Mouse (Mus musculus) lung, postnatal 4 days (tissue): ENCODE results near the gene Vps11.
"Not testable (repeated sequence)": the region's sequence is repeated elsewhere in the genome, so short reads cannot be mapped to it uniquely, and the experiment has no call there.

Experiments
- DNase-seq, 2 experiments: peaks; one replicate each; pipeline ENCODE4 v3.0.0; 2021

Gene Vps11

DNA sequence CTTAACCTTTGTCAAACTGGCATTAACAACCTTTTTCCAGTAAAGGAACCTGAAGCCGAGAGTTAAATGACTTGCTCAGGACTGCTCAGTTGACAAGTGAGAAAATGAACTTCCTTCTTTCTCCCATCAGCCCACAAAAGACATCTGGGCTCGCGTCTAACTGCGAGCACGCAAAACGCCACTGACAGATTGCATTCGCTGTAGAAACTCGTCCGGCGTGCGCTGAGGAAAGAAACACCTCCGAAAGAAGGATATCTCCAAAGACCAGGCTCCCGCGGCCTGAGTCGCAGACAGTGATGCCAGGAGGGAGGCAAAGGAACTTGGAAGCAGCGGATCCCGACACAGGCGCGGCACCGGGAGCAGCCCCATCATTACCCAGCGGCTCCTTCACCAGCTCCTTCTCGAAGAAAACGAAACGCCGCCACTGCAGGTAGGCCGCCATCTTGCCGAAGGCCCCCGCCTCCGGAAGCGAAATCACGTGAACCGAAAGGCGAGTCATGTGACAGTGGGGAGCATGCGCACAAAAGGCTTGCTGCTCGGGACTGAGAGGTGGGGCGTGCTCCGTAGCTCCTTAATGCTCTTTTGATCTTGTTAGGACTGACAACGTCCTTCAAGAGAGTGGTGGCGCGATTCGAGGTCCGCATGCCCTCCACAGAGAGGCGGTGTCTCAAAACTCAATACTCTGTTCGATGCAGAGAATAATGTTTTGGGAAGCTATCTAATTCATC, at the start of gene Vps11:
Vps11 (minus strand) TSS at position 481 of the 728 bp plus-strand sequence.
- DNase-seq: peak; percentile 97

DNA sequence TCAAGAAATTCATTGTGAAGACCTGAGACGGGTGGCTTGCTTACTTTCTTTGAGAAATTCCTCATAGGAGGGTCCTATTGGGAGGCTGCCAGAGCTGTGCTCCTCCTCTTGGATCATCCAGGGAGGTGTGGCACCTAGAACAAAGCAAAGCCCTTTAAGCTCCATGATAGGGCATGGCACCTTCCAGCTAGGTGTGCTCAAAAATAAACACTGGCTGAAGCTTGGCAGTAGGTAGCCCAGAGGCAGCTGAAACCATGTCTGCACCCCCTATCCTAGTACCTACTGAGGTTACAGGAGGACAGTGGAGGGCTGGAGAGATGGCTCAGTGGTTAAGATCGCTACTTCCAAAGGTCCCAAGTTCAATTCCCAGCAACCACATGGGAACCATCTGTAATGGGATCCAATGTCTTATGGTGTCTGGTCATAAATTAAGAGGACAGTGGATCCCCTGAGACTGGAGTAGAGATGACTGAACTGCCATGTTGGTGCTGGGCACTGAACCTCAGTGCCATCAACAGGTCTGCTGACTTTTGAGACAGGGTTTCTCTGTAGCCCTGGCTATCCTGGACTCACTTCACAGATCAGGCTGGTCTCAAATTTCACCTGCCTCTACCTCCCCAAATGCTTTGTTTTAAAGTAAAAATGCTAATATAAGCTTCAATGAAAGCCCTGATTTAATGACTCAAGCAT, 49.3 kb upstream of the Vps11 start:
- DNase-seq: no peak

DNA sequence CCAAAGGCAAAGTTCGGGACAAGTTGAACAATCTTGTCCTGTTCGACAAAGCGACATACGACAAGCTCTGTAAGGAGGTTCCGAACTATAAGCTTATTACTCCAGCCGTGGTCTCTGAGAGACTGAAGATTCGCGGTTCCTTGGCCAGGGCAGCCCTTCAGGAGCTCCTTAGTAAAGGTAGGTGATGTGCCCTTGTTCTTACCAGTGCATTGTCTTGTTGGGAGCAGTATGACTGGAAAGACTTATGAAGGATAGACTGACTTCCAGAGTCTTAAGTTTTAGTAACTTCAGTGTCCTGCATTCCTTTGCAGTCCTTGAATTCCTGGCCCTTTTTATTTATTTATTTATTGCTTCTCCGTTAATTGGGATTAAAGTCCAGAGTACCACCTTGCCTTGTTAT, 47.2 kb upstream of the Vps11 start:
- DNase-seq: not testable (repeated sequence)

DNA sequence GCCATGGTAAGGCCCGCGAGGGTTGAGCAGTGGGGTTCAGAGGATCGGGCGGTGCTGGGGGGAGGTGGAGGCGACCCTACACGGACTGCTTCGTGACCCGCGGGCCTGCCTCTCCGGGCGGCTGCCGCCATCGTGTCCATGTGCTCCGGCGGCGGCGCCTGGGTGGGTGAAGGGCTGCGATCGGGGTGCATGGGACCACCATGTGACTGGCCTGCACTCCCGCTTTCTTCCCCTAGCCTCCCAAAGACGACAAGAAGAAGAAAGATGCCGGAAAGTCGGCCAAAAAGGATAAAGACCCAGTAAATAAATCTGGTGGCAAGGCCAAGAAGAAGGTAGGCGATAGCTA, 46.3 kb upstream of the Vps11 start:
- DNase-seq: no peak

DNA sequence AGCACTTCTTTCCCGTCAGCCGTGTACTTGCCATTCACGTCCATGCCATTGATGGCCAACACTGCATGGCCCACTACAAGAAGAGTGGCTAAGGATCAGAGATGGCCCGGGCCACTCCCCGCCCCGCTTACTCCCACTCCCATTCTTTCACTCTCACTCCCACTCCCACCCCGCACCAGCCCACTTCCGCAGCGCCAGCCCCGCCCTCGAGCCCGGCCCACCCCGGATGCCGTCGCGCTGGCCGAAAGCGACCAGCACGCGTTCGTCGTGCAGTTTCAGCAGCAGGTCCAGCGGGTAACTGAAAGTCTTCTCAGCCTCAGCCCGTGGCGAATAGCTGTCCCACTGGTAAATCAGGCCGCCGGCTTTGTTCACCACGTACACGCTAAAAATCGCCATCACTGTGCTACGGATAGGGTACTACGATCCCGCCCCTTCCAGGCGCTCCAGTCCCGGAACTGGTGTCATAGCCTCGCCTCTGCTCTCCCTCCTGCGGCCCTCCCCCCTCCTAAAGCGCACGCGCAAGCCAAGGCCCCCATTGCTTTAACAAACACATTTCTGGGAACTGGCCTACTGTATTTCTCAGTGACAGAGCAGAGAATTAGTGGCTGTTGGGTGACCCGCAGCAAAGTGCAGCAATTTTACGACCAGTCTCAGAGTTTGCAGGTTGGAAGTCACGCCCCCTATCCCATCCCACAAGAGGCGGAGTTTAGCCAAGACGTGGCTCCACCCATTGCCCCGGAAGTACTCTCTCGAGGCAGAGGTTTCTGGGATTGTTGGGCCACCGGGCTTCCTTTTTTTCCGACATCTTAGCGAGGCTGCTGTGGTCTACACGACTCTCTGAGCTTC, 45.7 kb upstream of the Vps11 start, which contains the start of the genes Rps25 and Trappc4:
Rps25 (plus strand) TSS at position 234 of the 846 bp plus-strand sequence.
Trappc4 (minus strand) TSS at position 695 of the 846 bp plus-strand sequence.
- DNase-seq: peak; percentile 93 to 94

DNA sequence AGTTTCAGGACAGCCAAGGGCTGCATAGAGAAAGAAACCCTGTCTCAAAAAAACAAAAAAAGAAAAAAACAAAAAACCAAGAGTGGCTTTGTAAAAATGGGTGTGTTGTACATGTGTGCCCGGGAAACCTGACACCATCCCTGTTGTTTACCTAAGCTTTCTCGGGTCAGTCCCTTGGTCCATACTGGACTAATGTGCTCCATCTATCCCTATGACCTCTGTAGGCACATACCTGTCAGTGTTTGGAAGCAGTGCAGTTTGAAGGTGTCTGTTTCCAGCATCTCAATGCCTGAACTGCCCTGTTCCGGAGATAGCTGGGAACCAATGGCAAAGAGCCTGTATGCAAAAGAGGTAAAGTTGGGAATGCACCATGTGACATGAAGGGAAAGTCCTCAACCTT, 43.5 kb upstream of the Vps11 start:
- DNase-seq: no peak

DNA sequence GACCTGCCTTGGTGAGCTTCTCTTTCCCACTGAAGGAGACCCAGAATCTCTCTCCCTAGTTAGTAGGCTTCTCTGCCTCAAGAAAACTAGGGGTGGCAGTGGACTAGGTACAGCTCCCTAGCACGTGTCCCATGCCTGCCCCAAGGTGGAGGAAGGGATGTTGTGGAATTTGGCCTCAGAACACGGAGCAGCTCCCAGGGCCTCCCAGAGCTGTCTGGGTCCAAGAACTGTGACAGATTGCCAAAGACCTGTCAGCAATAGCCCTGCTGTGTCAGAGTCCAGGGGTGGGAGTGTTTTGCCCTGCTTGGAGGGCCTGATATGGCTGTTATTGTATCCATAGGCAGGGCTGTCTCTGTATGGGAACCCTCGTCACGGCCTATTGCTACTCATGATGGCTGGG, 39.6 kb upstream of the Vps11 start:
- no peak for DNase-seq

DNA sequence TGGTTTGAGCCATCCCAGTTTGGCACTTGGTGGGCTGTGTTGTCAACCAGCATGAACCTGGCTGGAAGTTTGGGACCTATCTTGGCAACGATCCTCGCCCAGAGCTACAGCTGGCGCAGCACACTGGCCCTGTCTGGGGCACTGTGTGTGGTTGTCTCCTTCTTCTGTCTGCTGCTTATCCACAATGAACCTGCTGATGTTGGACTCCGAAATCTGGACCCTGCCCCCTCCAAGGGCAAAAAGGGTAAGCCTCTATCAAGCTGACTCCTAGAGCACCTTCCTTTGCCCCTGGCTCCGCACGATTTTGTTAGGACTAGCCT, 38.3 kb upstream of the Vps11 start:
- DNase-seq: no peak

DNA sequence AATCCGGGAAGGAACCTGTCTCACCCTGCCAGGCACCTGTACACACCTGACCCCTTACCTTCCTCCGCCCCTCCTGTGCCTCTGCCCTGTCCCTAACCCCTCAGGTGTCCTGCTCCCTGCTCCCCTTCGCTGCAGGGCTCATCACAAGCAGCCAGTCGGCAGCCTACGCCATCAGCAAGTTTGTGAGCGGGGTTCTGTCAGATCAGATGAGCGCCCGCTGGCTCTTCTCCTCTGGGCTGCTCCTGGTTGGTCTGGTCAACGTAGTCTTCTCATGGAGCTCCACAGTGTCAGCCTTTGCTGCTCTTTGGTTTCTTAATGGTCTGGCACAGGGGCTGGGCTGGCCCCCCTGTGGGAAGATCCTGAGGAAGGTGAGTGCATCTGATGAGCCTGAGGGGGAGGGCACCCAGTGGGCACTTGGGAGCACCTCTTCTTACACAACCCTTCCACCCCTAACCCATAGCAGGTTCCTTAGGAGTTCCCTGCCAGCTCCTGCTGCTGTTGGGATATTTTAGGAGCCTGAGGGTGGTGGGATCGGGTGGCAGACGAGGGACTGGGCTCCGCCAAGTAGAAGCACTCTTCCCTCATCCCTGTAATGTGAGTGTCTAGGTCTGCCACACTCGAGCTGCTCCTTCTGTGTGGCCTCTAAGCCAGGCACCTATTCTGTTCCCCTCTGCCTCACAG, 37.8 kb upstream of the Vps11 start:
- DNase-seq: no peak

DNA sequence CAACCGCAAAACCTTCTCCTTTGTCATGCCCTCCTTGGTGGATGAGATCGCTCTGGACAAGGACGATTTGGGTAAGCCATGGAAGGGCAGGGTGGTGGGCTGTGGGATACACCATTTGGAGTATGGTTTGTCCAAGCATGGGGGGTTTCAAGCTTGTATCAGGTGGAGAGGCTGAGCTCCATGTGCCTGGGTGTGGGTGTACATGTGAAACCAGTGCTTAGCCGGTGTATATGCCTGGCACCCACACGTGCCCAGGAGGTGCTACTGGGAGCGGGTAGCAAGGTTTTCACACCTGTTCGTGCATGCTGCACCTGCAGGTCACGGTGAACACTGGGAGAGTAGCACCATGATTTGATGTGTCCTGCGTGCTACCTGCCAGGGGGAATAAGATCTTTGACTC, 37.1 kb upstream of the Vps11 start:
- DNase-seq: no peak

DNA sequence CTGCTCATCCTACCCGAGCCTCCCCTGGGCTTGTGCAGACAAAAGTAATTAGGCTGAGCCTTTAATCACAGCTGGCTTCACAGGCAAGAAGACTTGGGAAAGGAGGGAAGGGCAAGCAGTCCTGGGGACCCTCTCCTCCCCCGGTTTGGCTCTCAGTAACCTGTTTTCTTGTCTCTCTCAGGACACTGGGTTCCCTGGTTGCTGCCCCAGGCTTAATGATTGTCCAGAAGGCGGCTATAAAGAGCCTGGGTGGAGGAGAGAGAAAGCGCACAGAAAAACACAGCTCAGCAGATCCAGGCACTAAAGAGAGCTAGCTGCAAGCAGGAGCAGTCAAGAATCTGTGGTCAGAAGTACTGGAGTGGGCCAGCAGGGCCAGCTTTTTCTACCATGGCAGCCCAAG, 36.6 kb upstream of the Vps11 start:
- DNase-seq: no peak

DNA sequence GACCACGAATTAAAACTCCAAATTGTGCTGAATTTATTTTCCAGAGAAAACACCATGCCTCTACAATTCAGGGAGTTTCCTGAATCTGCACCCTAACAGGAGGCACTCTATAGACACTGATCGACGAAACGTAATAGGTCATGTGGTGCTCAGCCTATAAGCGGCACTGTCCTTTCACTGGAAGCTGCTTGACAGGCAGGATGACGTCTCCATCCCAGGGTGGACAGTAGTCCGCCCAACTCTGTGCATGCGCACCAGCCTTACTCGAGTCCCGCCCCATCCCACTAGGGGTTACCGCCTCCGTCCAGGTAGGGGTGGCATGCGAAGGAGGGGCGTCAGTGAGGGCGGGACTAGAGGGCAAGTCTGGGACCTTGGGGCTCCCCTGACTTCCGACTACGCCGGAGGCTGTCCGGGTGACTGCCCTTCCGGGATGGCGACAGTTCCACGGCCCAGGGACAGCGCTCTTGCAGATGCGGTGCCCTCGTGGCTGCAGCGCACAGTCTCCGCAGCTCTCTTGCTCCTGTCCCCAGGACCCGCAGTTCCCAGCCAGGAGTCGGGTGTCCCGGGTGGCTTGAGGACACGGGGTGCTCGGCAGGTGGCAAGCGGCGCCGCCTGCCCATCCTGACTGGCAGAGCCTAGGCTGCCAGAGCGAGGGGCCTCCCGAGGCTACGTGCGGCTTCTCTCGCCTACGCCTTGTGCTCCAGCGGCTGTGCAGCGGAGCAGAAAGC, 35.4 kb upstream of the Vps11 start, which contains the start of gene Slc37a4:
Slc37a4 (plus strand) TSS at position 169 of the 728 bp plus-strand sequence.
- peak; percentile 97 to 98 for DNase-seq

DNA sequence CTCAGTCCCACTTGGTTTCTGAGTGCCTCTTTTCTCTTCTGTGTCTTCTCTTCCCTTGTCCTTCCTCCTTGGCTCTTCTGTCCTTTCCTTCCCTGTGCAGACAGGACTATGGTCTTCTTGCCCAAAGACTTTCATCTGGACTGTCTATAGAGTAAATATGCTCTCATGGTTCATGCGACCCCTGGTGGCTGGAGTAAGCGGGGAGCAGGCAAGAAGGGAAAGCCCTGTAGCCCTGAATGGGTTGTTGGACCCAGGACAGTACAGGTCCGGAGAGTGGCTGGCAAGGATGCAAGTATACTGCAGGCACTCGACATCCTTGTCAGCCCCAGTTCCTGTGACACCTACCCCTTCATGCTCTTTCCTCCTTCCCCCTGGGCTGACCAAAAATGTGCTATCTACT, 30.0 kb upstream of the Vps11 start:
- peak; percentile 60 to 81 for DNase-seq

DNA sequence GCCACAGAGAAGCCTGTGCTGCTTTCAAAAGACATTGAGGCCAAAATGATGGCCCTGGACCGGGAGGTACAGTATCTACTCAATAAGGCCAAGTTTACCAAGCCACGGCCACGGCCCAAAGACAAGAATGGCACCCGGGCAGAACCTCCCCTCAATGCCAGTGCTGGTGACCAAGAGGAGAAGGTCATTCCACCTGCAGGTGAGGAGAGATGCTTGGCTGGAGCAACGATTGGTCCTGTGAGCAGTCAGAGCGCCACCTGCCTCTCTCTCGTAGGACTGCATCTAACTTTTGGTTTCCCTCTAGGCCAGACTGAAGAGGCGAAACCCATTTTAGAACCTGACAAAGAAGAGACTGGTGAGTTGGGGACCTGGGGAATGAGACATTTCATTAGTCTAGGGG, 27.8 kb upstream of the Vps11 start:
- DNase-seq: peak; percentile 32 to 64

DNA sequence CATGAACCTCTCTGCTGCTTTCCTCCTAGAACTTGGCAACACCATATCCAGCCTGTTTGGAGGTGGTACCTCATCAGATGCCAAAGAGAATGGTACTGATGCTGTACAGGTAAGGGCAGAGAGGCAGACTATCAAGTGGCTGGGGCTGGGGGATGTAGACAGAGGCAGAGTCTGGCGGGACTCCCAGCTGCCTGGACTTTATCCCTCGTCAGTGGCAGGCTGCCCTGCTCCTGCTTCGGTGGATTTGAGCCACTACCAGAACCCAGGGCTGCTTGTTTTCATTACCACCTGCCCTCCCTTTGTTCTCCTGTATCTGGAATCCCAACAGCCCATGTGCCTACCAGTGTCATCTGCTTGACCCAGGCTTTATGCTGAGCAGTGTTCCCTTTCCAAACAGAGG, 25.8 kb upstream of the Vps11 start:
- DNase-seq: no peak

DNA sequence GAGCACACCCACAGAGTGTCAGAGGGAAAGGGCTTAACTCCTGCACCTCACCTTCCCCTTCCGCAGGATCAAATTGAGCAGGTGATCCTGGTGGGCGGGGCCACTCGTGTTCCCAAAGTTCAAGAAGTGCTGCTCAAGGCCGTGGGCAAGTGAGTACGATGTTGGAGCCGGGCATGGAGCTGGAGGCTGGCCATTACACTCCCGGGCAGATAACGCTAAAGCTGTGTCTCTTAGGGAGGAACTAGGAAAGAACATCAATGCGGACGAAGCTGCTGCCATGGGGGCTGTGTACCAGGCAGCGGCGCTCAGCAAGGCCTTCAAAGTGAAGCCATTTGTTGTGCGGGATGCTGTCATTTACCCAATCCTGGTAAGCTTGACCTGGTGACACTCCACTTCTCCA, 23.1 kb upstream of the Vps11 start:
- no peak for DNase-seq

DNA sequence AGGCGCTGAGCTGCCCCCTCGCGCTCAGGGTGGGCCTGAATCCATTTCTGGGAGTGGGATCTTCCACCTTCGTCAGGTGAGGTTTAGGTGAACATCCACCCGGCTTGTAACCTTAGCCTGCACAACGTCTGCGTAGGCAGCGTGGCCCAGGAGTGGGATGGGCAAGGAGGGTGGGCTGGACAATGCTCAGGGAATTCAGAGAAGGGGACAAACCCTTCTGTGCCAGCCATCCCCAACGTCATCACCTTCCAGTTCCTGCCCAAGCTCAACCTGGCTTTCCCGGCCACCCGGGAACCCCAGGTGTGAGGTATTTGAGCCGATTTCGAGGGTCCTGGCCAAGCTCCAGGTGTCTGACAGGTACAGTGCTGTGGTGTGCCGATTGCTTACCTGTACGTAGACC, 18.4 kb upstream of the Vps11 start:
- DNase-seq: no peak

DNA sequence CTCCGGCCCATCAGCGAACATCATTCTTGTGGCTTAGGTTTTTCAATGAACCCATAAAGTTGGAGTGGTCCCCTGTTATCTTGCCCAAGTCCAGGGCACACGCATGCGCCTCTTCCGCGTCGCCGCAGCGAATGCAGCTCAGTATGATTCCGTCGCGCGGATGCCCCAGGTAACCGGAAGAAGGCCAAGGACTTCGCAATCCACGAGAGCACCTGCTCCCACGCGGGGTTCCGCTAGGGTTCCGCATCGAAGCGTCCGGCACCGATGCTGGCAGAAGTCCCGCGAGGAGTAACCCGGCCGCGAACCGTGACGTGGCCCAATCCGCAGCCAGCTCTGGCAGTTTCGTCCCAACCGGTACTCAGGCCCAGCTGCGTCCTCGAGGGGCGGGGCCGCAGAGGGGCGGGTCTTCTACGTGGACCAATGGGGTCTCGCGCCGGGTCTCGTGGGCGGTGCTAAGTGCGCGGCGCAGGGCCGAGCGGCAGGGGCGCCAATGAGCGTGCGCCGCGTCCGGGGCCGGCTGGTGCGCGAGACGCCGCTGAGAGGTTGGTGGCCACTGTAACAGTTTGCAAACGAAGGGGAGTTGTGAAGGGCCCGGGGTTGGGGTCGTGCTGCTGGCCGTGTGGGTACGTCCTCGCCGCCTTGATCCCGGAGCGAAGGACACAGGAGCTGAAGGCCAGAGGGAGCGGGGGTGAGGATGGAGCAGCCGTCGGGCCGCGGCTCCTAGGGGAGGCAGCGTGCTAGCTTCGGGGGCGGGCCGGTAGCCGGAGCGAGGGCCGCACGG, 17.8 kb upstream of the Vps11 start, which contains the start of gene Hyou1:
Hyou1 (plus strand) TSS at position 437 of the 781 bp plus-strand sequence.
- peak; percentile 99 to 100 for DNase-seq

DNA sequence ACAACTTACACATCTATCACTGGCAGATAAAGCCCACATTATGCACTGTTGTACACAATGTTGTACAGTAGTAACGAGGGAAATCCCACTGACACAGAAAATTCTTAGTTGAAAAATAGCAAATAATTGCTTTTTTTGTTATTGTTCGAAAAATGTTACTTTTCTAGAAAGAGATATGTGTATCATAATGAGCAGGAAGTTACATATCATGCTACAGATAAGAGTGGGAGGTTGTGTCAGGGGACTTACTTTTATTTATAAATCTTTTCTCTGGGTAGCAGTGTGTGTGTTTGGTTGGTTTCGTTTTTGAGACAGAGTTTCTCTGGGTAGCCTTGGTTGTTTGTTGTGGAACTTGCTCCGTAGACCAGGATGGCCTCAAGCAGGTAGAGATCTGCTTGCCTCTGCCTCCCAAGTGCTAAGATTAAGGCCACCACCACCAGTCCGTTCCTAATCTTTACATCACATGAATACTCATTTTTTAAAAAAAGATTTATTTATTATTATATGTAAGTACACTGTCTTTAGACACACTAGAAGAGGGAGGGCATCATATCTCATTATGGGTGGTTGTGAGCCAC, 16.8 kb upstream of the Vps11 start:
- no peak for DNase-seq

DNA sequence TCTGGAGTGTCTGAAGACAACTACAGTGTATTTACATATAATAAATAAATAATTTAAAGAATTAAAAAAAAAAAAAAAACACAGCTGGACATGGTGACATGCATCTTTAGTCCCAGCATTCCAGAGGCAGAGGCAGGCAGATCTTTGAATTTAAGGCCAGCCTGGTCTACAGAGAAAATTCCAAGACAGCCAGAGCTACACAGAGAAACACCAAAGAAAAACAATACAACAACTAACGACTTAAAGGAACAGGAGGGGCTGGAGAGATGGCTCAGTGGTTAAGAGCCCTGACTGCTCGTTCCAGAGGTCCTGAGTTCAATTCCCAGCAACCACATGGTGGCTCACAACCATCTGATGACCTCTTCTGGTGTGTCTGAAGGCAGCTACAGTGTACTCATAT, 15.9 kb upstream of the Vps11 start:
- not testable (repeated sequence) for DNase-seq

DNA sequence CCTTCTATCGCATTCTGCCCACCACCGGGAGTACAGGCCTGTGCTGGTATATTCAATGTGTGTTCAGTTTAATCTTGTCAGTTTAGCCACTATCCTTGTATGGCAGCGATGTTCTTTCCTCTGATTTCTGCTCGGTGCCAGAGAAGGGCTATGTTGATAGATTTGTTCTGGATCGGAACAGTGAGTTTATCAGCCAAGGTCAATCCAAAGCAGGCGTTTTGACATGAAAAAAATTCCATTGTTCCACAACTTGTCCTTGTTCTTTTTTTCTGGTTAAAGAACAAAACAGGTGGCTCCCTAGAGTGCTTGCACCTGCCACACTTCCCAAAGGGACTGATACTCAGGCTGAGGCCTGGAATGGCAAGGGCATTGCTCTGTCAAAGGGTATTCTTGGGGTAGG, 14.7 kb upstream of the Vps11 start:
- no peak for DNase-seq
